Mouse (Mus musculus) erythroblast, embryonic 14.5 days (primary cell): Measurements from ENCODE around the gene Klf15. TPM values are rescaled to one million over a fixed set of nuclear protein-coding genes. Genes with fewer than 3 reads are reported as not detected.

Experiments
- H3K27me3 ChIP-seq: 2 replicates; pipeline ENCODE4 v1.6.1; 2012; ENCODE audit warnings: inconsistent platforms; ENCODE audit not compliant: control insufficient read depth
- H3K36me3 ChIP-seq: 2 replicates; pipeline ENCODE4 v1.6.1; 2012; ENCODE audit warnings: mild to moderate bottlenecking, inconsistent platforms; ENCODE audit not compliant: control insufficient read depth
- H3K4me1 ChIP-seq: 2 replicates; pipeline ENCODE4 v1.6.1; 2012; ENCODE audit warnings: inconsistent platforms; ENCODE audit not compliant: control insufficient read depth
- H3K4me3 ChIP-seq: replicated peaks from 2 replicates; pipeline ENCODE3; 2012; ENCODE audit warnings: moderate library complexity, mild to moderate bottlenecking, inconsistent platforms
- H3K9me3 ChIP-seq: 2 replicates; pipeline ENCODE4 v1.6.1; 2012; ENCODE audit warnings: low read length, inconsistent platforms, mixed read lengths; ENCODE audit not compliant: control insufficient read depth
- GATA1 ChIP-seq: IDR thresholded peaks from 2 replicates; pipeline ENCODE4 v1.6.1; 2012; ENCODE audit warnings: low read length, inconsistent platforms, mixed read lengths
- TAL1 ChIP-seq: IDR thresholded peaks from 3 replicates; pipeline ENCODE4 v1.6.1; 2012; ENCODE audit warnings: low read length, inconsistent platforms, mixed read lengths
- polyA plus RNA-seq: library from polyadenylated mRNA; stranded (reverse); fragments of >175 nt; gene quantifications from 2 replicates; pipeline ENCODE4 v1.2.3, GENCODE M21; 2012

Gene Klf15
- 0.02 TPM in 1 of 2 replicates, not detected in the other for polyA plus RNA-seq

GRCm38 (mm10) chr6:90462181-90462706, at the start of gene Klf15:
Klf15 (plus strand) TSS chr6:90462576.
- Histone ChIP-seq H3K27me3 (peaks cover 38% of the 10 kb centered on the region), H3K36me3 (peaks cover 6% of the 10 kb centered on the region; the same call in 1 of the 2 replicates), H3K4me3 (peak within 1 kb of the TSS; percentile 59), H3K9me3 (no peaks in the 10 kb centered on the region), H3K4me1 (peaks cover 4% of the 10 kb centered on the region; the same call in 1 of the 2 replicates)
- TF ChIP-seq GATA1: no peak
- TF ChIP-seq TAL1: no peak

- Histone ChIP-seq H3K4me3 (no peak overlapping the region), H3K4me1 (peaks cover 2% of the 10 kb centered on the region), H3K27me3 (peaks cover 5% of the 10 kb centered on the region), H3K36me3 (no peaks in the 10 kb centered on the region), H3K9me3 (no peaks in the 10 kb centered on the region)
- TF ChIP-seq GATA1 (no peak), TAL1 (no peak)
Observed at GRCm38 (mm10) chr6:90422565-90422964, 39.8 kb upstream of the Klf15 start.

- TF ChIP-seq GATA1: no peak
- no peak for TF ChIP-seq TAL1
- Histone ChIP-seq H3K27me3 (peaks cover 21% of the 10 kb centered on the region), H3K4me3 (no peak overlapping the region)
Observed at GRCm38 (mm10) chr6:90425361-90425760, 37.0 kb upstream of the Klf15 start.

GRCm38 (mm10) chr6:90426003-90426402, 36.4 kb upstream of the Klf15 start:
- Histone ChIP-seq H3K36me3 (no peaks in the 10 kb centered on the region), H3K4me3 (no peak overlapping the region), H3K9me3 (no peaks in the 10 kb centered on the region), H3K27me3 (peaks cover 21% of the 10 kb centered on the region), H3K4me1 (peaks cover 2% of the 10 kb centered on the region)
- TF ChIP-seq GATA1 (no peak), TAL1 (no peak)

More at GRCm38 (mm10) chr6:90425361-90425760, 37.0 kb upstream of the Klf15 start:
- peaks cover 2% of the 10 kb centered on the region for H3K4me1 ChIP-seq
- no peaks in the 10 kb centered on the region for H3K36me3 ChIP-seq
- no peaks in the 10 kb centered on the region for H3K9me3 ChIP-seq

GRCm38 (mm10) chr6:90428380-90428974, 33.9 kb upstream of the Klf15 start, which contains the start of gene Cfap100:
Cfap100 (minus strand) TSS chr6:90428797.
- H3K4me3 ChIP-seq: peak within 1 kb of the TSS; percentile 28
- TF ChIP-seq GATA1 (no peak), TAL1 (no peak)

GRCm38 (mm10) chr6:90429911-90430310, 32.5 kb upstream of the Klf15 start:
- Histone ChIP-seq H3K36me3 (no peaks in the 10 kb centered on the region), H3K4me3 (no peak overlapping the region), H3K9me3 (no peaks in the 10 kb centered on the region), H3K27me3 (peaks cover 21% of the 10 kb centered on the region), H3K4me1 (no peaks in the 10 kb centered on the region)
- TF ChIP-seq TAL1 (no peak), GATA1 (no peak)

More at GRCm38 (mm10) chr6:90428380-90428974, 33.9 kb upstream of the Klf15 start, which contains the start of gene Cfap100:
- H3K36me3 ChIP-seq: no peaks in the 10 kb centered on the region
- H3K4me1 ChIP-seq: no peaks in the 10 kb centered on the region
- peaks cover 21% of the 10 kb centered on the region for H3K27me3 ChIP-seq
- no peaks in the 10 kb centered on the region for H3K9me3 ChIP-seq

- Histone ChIP-seq H3K4me3 (no peak overlapping the region), H3K9me3 (no peaks in the 10 kb centered on the region), H3K27me3 (peaks cover 21% of the 10 kb centered on the region), H3K4me1 (no peaks in the 10 kb centered on the region), H3K36me3 (no peaks in the 10 kb centered on the region)
- no peak for TF ChIP-seq TAL1
Observed at GRCm38 (mm10) chr6:90431487-90431886, 30.9 kb upstream of the Klf15 start.

GRCm38 (mm10) chr6:90434687-90435086, 27.7 kb upstream of the Klf15 start:
- no peaks in the 10 kb centered on the region for H3K9me3 ChIP-seq
- H3K36me3 ChIP-seq: no peaks in the 10 kb centered on the region
- no peaks in the 10 kb centered on the region for H3K4me1 ChIP-seq
- H3K27me3 ChIP-seq: peaks cover 2% of the 10 kb centered on the region; the same call in 1 of the 2 replicates
- TF ChIP-seq TAL1: no peak
- TF ChIP-seq GATA1: no peak
- H3K4me3 ChIP-seq: no peak overlapping the region

GRCm38 (mm10) chr6:90435195-90435618, 27.2 kb upstream of the Klf15 start:
- no peaks in the 10 kb centered on the region for H3K27me3 ChIP-seq
- no peaks in the 10 kb centered on the region for H3K36me3 ChIP-seq
- no peak for TF ChIP-seq GATA1
- TF ChIP-seq TAL1: no peak
- H3K9me3 ChIP-seq: no peaks in the 10 kb centered on the region
- no peak overlapping the region for H3K4me3 ChIP-seq
- no peaks in the 10 kb centered on the region for H3K4me1 ChIP-seq
